Mouse (Mus musculus) lung, adult 2 months (tissue): Measurements from ENCODE around the gene Fxyd6. TPM values are rescaled to one million over a fixed set of nuclear protein-coding genes. Genes with fewer than 3 reads are reported as not detected.

Experiments
- DNase-seq: peaks from one replicate; pipeline ENCODE4 v3.0.0; 2022
- H3K4me1 ChIP-seq: fragments of 200-500 bp; 2 replicates; pipeline ENCODE4 v1.6.1; 2011; ENCODE audit warnings: low read length; ENCODE audit not compliant: control insufficient read depth, insufficient read depth
- H3K4me3 ChIP-seq: fragments of 200-500 bp; replicated peaks from 2 replicates; pipeline ENCODE3; 2011; ENCODE audit warnings: low read depth, mild to moderate bottlenecking, control low read depth, low read length; ENCODE audit errors: extremely low read depth
- CTCF ChIP-seq: fragments of 200-500 bp; IDR thresholded peaks from 2 replicates; pipeline ENCODE4 v1.5.1; 2011; ENCODE audit warnings: mild to moderate bottlenecking, low read length, control low read depth; ENCODE audit not compliant: insufficient read depth
- POLR2A ChIP-seq: fragments of 200-500 bp; IDR thresholded peaks from 2 replicates; pipeline ENCODE4 v1.6.1; 2011; ENCODE audit warnings: low read depth, mild to moderate bottlenecking, control low read depth, low read length, borderline replicate concordance; ENCODE audit errors: extremely low read depth
- WGBS: fragments of 180-500 bp; shearing (Covaris S2); methylation state at CpG from one replicate; pipeline ENCODE4 v1.1.7; 2018; 5-methylcytosine and 5-hydroxymethylcytosine counted together
- polyA plus RNA-seq: library from polyadenylated mRNA; depleted of rRNA; stranded (reverse); fragments of >200 nt; gene quantifications from 2 replicates; pipeline ENCODE4 v1.2.3, GENCODE M21; 2012

Gene Fxyd6
- polyA plus RNA-seq, 1 experiment, result 31.7 TPM

DNA sequence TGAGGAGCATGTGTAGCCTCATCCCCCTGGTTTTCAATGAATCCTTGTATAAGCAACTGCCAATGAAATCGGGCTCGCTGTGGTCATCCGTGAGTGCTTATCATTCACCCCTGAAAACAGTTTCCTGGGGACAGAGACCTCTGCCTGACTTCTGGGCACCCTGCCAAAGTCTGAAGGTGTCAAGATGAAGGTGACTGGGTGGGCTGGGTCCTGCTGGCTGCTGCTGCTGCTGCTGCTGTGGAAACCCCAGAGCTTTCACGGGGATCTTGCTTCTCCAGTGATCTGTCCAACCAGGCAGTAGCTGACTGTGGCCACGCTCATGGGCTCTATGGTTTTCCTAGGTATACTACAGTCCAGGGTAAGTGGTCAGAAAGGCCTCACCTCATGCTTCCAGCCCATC lies 40.2 kb downstream of the Fxyd6 start:
- no peak for DNase-seq
- Histone ChIP-seq H3K4me3 (no peak overlapping the region), H3K4me1 (peaks cover 2% of the 10 kb centered on the region; the same call in 1 of the 2 replicates)
- 62% methylated on average over 5 of the region's 5 CpGs for WGBS
- no peak for TF ChIP-seq CTCF
- TF ChIP-seq POLR2A, result no peak

DNA sequence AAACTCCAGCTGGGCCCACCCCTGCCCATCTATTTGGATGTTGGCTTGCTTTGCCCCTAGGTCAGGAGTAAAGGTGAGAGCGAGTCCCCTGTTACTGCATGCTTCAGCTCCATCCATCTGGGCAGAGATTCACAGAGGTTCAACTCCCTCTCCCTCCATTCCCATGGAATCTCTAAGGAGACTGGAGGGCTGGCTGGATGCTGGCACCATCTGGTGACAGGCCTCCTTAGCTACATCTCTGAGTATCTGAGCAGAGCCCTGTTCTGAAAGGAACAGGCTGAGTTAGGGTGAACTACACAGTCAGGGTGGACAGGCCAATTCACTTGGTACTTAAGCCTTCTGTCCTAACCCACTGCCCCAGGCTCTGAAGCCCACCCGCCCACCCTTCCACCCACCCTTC lies 40.6 kb downstream of the Fxyd6 start:
- 85% methylated on average over 2 of the region's 2 CpGs for WGBS
- H3K4me3 ChIP-seq, result no peak overlapping the region
- peaks cover 2% of the 10 kb centered on the region; the same call in 1 of the 2 replicates for H3K4me1 ChIP-seq
- DNase-seq, result no peak
- TF ChIP-seq POLR2A, result no peak
- TF ChIP-seq CTCF, result no peak

DNA sequence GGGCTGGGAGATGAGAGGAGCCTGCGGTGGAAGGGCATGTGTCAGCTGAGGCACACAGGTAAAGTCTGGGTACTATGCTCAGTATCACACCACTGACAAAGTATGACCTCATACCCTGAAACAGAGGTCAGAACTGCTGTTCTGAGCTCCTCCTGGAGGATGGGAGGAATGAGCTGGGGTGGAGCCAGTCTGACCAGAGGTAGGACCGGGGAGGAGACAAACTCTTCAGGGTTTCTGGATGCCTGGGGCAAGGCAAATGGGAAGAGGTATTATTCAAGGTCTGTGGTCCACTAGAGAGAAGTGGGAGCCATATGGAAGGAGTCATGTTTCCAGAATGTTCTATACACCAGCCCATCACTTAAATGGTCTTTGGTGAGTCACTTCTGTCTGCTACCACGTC lies 41.1 kb downstream of the Fxyd6 start:
- 84% methylated on average over 3 of the region's 3 CpGs for WGBS
- TF ChIP-seq CTCF (no peak), POLR2A (no peak)
- DNase-seq, result no peak
- no peak overlapping the region for H3K4me3 ChIP-seq
- H3K4me1 ChIP-seq, result peaks cover 2% of the 10 kb centered on the region; the same call in 1 of the 2 replicates

DNA sequence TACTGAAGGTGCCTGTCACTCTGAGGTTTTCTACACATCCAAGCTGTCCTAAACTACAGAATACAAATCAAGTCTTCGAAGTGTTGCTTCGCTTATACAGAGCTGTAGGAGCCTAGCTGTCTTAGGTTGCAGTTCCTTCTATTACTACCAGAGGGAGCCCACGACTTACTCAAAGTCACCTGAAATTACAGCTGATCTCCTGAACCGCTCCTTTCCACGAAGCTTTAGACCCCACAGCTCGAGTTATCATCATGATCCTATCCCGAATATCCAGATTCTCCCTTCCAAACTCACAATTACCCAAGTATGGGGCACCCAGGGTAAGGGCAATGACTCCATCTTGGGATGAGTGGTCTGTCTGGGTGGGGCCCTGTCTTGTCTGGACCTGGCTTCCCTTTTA lies 41.8 kb downstream of the Fxyd6 start:
- no peak overlapping the region for H3K4me3 ChIP-seq
- peaks cover 2% of the 10 kb centered on the region; the same call in 1 of the 2 replicates for H3K4me1 ChIP-seq
- WGBS, result 11% methylated on average over 7 of the region's 7 CpGs
- no peak for TF ChIP-seq POLR2A
- peak; percentile 41; the same call in 1 of the 2 replicates for TF ChIP-seq CTCF
- peak; percentile 17 for DNase-seq

DNA sequence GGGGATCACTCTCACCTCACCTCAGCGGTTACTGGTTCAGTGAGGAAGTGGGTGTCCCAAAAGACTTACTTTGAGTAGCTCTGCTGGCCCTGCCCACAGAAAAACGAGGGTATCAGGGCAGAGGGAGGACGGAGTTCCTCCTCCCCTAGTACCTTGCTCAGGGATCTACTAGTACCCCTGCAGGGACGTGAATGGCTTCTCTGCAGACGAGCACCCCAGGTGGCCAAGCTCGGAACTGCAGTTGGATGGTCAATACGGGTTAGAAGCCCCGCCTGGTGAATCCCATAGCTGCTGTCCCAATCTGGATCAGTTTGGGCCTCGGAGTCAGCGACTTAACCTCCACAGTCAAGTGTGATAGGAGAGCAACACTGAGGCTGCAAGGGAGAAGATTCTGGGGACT lies 42.3 kb downstream of the Fxyd6 start:
- TF ChIP-seq CTCF (peak; percentile 88), POLR2A (no peak)
- Histone ChIP-seq H3K4me1 (peaks cover 7% of the 10 kb centered on the region), H3K4me3 (no peak overlapping the region)
- WGBS, result 5% methylated on average over 10 of the region's 10 CpGs
- peak; percentile 87 for DNase-seq

DNA sequence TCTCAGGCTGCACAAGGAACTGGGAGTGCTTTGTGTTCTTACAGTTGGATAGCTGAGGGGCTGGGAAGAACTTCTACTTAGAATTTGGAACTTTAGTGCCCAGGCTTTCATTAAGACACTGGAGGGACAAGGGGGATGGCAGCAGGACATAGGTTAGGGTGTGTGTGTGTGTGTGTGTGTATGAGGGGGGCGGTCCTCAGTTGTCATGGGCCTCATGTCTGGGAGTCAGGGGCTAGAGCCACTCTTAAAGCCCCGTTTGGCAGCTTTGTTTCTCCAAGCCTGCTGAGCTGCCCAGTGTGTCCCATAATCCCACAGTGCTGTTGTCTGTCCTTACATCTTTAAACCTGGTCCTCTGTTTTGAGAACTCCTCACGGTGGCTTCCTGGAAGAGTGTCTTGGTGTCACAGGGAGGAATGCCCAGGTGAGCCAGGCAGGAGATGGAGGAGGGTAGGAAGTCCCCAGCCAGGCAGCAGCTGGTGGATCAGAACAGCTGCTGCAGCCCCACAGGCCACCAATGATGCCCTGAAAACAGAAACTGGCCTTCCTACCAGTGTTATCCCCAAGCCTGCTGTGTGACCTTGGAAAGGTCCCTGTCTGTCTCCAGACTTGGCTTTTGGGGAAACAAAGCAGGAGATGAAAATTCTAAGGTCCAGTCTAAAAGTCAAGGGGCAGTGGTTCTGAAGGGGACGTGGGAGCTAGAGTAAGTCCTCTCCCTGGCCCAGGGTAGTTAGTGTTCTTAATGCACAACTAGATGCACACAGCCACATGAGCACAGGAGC lies 42.9 kb downstream of the Fxyd6 start:
- H3K4me1 ChIP-seq, result peaks cover 7% of the 10 kb centered on the region
- no peak for DNase-seq
- TF ChIP-seq CTCF (no peak), POLR2A (no peak)
- H3K4me3 ChIP-seq, result no peak overlapping the region
- WGBS, result 75% methylated on average over 4 of the region's 4 CpGs

DNA sequence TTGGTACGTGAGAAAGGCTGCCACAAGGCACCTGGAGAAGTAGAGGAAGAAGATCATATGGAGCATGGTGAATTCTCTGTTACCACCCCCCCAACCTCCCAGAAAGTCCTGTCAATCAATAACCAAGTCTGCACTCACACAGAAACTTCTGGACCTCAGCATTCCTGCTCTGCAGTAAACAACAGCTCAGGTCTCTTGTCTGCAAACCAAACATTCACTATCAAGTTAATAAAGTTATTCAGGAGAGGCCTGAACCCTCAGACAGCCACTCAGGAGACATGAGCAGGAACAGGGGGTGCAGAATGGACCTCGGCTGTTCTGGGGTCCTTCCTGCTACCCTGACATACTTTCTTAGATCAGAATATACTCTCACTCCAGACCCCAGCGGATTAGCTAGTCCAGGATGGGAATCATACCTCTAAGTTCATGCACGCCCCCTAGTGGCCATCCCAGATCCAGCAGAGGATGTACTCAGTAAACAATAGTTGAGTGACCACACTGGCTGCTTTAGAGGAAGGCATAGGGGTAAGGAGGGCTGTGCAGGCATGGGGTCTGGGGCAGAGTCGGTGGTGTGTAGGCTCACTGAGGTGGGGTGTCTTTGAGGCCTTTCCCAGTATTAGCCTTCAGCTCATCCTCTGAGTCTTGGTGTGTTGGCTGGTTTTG lies 43.6 kb downstream of the Fxyd6 start:
- H3K4me3 ChIP-seq, result no peak overlapping the region
- peaks cover 7% of the 10 kb centered on the region for H3K4me1 ChIP-seq
- TF ChIP-seq CTCF (peak; percentile 21; the same call in 1 of the 2 replicates), POLR2A (no peak)
- WGBS, result 58% methylated on average over 5 of the region's 5 CpGs
- DNase-seq, result peak; percentile 24

DNA sequence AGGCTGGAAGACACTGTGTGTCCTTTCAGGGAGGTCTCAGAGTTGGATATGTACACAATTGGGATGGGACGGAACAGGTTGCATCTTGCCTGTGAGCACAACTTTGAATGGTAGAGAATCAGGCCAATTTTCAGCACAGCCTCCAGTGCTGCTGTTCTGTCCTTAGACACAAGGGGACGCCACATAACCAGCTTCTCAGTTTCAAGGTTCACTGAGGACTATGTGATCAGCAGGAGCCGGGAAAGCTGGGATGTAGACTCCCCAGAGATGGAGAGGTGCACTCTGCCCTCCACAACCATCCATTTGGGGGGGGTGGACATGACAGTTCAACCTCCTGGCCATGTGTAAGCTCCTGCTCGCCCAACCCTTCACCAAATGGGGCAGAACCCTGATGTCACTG lies 45.9 kb downstream of the Fxyd6 start:
- peak; percentile 45 for DNase-seq
- no peak overlapping the region for H3K4me3 ChIP-seq
- TF ChIP-seq POLR2A (no peak), CTCF (peak; percentile 29; the same call in 1 of the 2 replicates)
- H3K4me1 ChIP-seq, result peaks cover 7% of the 10 kb centered on the region
- WGBS, result 57% methylated on average over 4 of the region's 4 CpGs

DNA sequence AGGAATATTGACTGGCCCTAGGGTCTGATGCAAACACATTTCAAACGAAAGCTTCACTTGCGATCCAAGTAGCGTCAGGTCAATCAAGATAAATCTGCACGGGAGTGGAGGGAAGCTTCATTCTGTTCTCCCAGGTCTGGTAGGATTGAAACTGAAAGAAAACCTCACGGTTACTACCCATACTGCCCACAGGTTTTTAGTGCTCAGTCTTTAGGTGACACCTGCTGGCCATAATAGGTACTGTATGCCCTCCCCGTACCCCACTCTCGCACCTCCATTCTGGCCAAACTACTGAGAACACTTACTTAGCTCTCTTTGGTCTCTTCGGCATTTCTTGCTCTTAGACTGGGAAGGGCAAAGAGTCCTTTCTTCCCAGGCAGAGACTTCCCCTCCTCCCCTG lies 47.3 kb downstream of the Fxyd6 start:
- H3K4me1 ChIP-seq, result peaks cover 4% of the 10 kb centered on the region; the same call in 1 of the 2 replicates
- H3K4me3 ChIP-seq, result peak overlapping the region; percentile 59
- 16% methylated on average over 8 of the region's 8 CpGs for WGBS
- peak; percentile 52 for DNase-seq
- TF ChIP-seq POLR2A (no peak), CTCF (peak; percentile 73)

DNA sequence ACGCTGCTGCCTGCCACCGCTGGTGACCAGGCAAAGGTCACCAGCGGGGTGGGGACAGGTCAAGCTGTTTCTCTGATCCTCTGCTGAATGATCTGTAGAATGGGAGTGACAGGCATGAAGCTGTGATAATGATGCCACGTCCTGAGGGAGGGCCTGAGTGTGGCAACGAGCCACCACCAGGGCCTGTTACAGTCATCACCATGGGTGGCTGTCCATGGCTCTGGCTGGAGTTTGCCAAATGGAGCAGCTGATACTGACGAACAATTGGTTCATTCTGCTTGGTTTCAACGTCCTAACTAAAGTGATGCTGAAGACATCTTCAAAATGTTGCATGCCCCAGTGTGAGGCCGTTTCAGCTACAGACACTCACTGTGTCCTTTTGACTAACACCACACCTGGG lies 48.3 kb downstream of the Fxyd6 start:
- TF ChIP-seq POLR2A, result no peak
- no peak for TF ChIP-seq CTCF
- DNase-seq, result no peak
- Histone ChIP-seq H3K4me3 (no peak overlapping the region), H3K4me1 (peaks cover 4% of the 10 kb centered on the region; the same call in 1 of the 2 replicates)
- 60% methylated on average over 8 of the region's 8 CpGs for WGBS
